Comparison of ENCODE assay signal across 13 mouse cellular contexts in genomic region chr9:112905955-112906354, GRCm38 (mm10).
DNase-seq lines count a peak whose midpoint lies in the region.
"Had no signal": no experiment of that assay in that cellular context is flagged by ENCODE, and none has a peak within 500 bp of the region (broad histone marks: within the 10 kb centered on the region; RNA-seq: fewer than 3 reads in every experiment).

No protein-coding gene starts in this region.

- intact Hi-C loops in left cerebral cortex, postnatal 4 days (cut with DNase I) = no loop called here
- intact Hi-C loops in heart, postnatal 36 days (cut with DNase I) = no loop called here

- peak; percentile 22 to 55 for DNase-seq in frontal cortex, postnatal 36 days (ENCODE audit: low spot score in 2 of 2)
- no peak for DNase-seq in frontal cortex, postnatal 14 days (ENCODE audit: low spot score in 2 of 2)
- peak; percentile 9 for DNase-seq in retina, postnatal 1 day
- no peak for DNase-seq in retina, embryonic 14.5 days (ENCODE audit: low spot score)
- peak; percentile 7 for DNase-seq in left cerebral cortex, postnatal 4 days
- DNase-seq in heart, postnatal 36 days = no peak
- DNase-seq in yolk sac, embryonic 10.5 days (ENCODE audit: low spot score) = no peak
- DNase-seq: B cell, adult 2 months; gastrocnemius, postnatal 14 days; heart, adult 18-20 months; liver; midbrain, embryonic 14.5 days; thymus, postnatal 4 days had no signal

Comparison
In these comparisons a context has a peak if more than half of its experiments do, and no peak if none do; other contexts are left out.
1. DNase-seq: peak in frontal cortex, postnatal 36 days (2 of 2), retina, postnatal 1 day (single experiment) and left cerebral cortex, postnatal 4 days (single experiment); none in frontal cortex, postnatal 14 days (0 of 2), retina, embryonic 14.5 days (single experiment), heart, postnatal 36 days (0 of 2) and yolk sac, embryonic 10.5 days (single experiment).